Mouse (Mus musculus) CH12.LX (cell line): ENCODE data around the gene App. TPM values are rescaled to one million over a fixed set of nuclear protein-coding genes. Genes with fewer than 3 reads are reported as not detected.

ENCODE experiments used
- DNase-seq: peaks from one replicate; pipeline ENCODE4 v3.0.0-alpha.2; 2013; ENCODE audit errors: extremely low read depth
- H3K27ac ChIP-seq: 2 replicates; pipeline ENCODE4 v1.5.1; 2012; ENCODE audit warnings: low read depth, mild to moderate bottlenecking, control low read depth, moderate library complexity; ENCODE audit not compliant: insufficient read depth
- H3K27me3 ChIP-seq: replicated peaks from 2 replicates; pipeline ENCODE3; 2012; ENCODE audit warnings: inconsistent platforms
- H3K36me3 ChIP-seq, 2 experiments: replicated peaks in 1 of 2; 2 replicates each; pipeline versions ENCODE3 to v1.6.1; 2012; ENCODE audit warnings: inconsistent platforms in 1 of 2, low read length in 1 of 2, mild to moderate bottlenecking in 1 of 2, mixed read lengths in 1 of 2, moderate library complexity in 1 of 2; ENCODE audit not compliant: control insufficient read depth in 1 of 2, insufficient read depth in 1 of 2
- H3K4me1 ChIP-seq, 2 experiments: 2 replicates each; pipeline ENCODE4 v1.6.1; 2012; ENCODE audit warnings: inconsistent platforms in 1 of 2, moderate library complexity in 1 of 2; ENCODE audit not compliant: insufficient read depth in 2 of 2, control insufficient read depth in 1 of 2
- H3K4me2 ChIP-seq: 2 replicates; pipeline ENCODE4 v1.6.1; 2012; ENCODE audit warnings: low read depth, mild to moderate bottlenecking, control low read depth; ENCODE audit not compliant: poor library complexity, insufficient read depth, severe bottlenecking
- H3K4me3 ChIP-seq, 3 experiments: fragments of 150-350 bp in 1 of 3; sonication (generic) in 1 of 3; replicated peaks in 1 of 3; 2 replicates each; pipeline versions ENCODE3 to v1.5.1; 2011 to 2012; ENCODE audit warnings: low read depth in 2 of 3, low read length in 2 of 3, mild to moderate bottlenecking in 2 of 3, moderate library complexity in 2 of 3, control low read depth in 1 of 3, improper control_type of control experiment in 1 of 3, inconsistent platforms in 1 of 3, mixed read lengths in 1 of 3; ENCODE audit not compliant: poor library complexity in 1 of 3
- H3K79me2 ChIP-seq: replicated peaks from 2 replicates; pipeline ENCODE4 v1.6.1; 2012; ENCODE audit warnings: mild to moderate bottlenecking, moderate library complexity; ENCODE audit not compliant: control insufficient read depth, poor library complexity, insufficient read depth, severe bottlenecking; ENCODE audit errors: extremely low read depth
- H3K9ac ChIP-seq: 2 replicates; pipeline ENCODE4 v1.6.1; 2012; ENCODE audit warnings: low read depth, mild to moderate bottlenecking, control low read depth, moderate library complexity; ENCODE audit not compliant: insufficient read depth
- H3K9me3 ChIP-seq: replicated peaks from 2 replicates; pipeline ENCODE3; 2012; ENCODE audit warnings: low read length, inconsistent platforms, mixed read lengths
- BHLHE40 ChIP-seq: IDR thresholded peaks from 2 replicates; pipeline ENCODE4 v1.6.1; 2011; ENCODE audit warnings: mild to moderate bottlenecking, low read depth, low read length, improper control_type of control experiment
- CHD2 ChIP-seq: IDR thresholded peaks from 2 replicates; pipeline ENCODE4 v1.6.1; 2011; ENCODE audit warnings: low read length, improper control_type of control experiment
- CTCF ChIP-seq, 2 experiments: IDR thresholded peaks in 1 of 2; conservative IDR thresholded peaks in 1 of 2; 2 replicates each; pipeline ENCODE4 v1.5.1; 2011 to 2012; ENCODE audit warnings: low read depth in 2 of 2, low read length in 2 of 2, improper control_type of control experiment in 1 of 2, inconsistent platforms in 1 of 2, mild to moderate bottlenecking in 1 of 2, moderate library complexity in 1 of 2
- EP300 ChIP-seq: IDR thresholded peaks from 2 replicates; pipeline ENCODE4 v1.6.1; 2011; ENCODE audit warnings: low read length, improper control_type of control experiment
- HCFC1 ChIP-seq: IDR thresholded peaks from 2 replicates; pipeline ENCODE4 v1.6.1; 2012; ENCODE audit warnings: low read depth, mild to moderate bottlenecking, inconsistent platforms, low read length, improper control_type of control experiment
- MAFK ChIP-seq: IDR thresholded peaks from 2 replicates; pipeline ENCODE4 v1.6.1; 2011; ENCODE audit warnings: low read length, improper control_type of control experiment; ENCODE audit not compliant: insufficient replicate concordance
- MAZ ChIP-seq: IDR thresholded peaks from 2 replicates; pipeline ENCODE4 v1.6.1; 2012; ENCODE audit warnings: low read depth, mild to moderate bottlenecking, inconsistent platforms, low read length, improper control_type of control experiment, moderate library complexity
- NRF1 ChIP-seq: IDR thresholded peaks from 2 replicates; pipeline ENCODE4 v1.6.1; 2014; ENCODE audit warnings: low read depth, mild to moderate bottlenecking, inconsistent platforms, low read length, improper control_type of control experiment, moderate library complexity
- PAX5 ChIP-seq: IDR thresholded peaks from 2 replicates; pipeline ENCODE4 v1.6.1; 2012; ENCODE audit warnings: low read length, inconsistent platforms, mixed read lengths
- RAD21 ChIP-seq: IDR thresholded peaks from 2 replicates; pipeline ENCODE4 v1.6.1; 2011; ENCODE audit warnings: low read depth, mild to moderate bottlenecking, low read length, improper control_type of control experiment, moderate library complexity
- SMC3 ChIP-seq: IDR thresholded peaks from 2 replicates; pipeline ENCODE4 v1.6.1; 2011; ENCODE audit warnings: low read depth, low read length, improper control_type of control experiment
- TBP ChIP-seq: conservative IDR thresholded peaks from 2 replicates; pipeline ENCODE4 v1.6.1; 2011; ENCODE audit warnings: low read depth, low read length, improper control_type of control experiment
- dilution Hi-C: fragments of 300-500 bp; cut with MboI; formaldehyde crosslinking; loops from 2 replicates; pipeline ENCODE4 v1.14.3; 2020; ENCODE audit warnings: low sequenced_read_pairs; ENCODE audit not compliant: extremely low pct_unique_long_range_greater_than_20kb, extremely low pct_ligation_motif_present
- in situ Hi-C: fragments of 300-500 bp; cut with MboI; formaldehyde crosslinking; loops from 3 replicates; pipeline ENCODE4 v1.14.3; 2019; ENCODE audit warnings: low sequenced_read_pairs, low pct_ligation_motif_present, low pct_unique_long_range_greater_than_20kb, mixed read lengths
- polyA plus RNA-seq: library from polyadenylated mRNA; unstranded; fragments of >175 nt; gene quantifications from 2 replicates; pipeline ENCODE4 v1.2.1, GENCODE M21; 2012; ENCODE audit warnings: low read depth; ENCODE audit not compliant: insufficient read length
- total RNA-seq, 2 experiments: library from RNA; depleted of rRNA; stranded (reverse); fragments of 300-350 nt in 1 of 2; fragments of >200 nt in 1 of 2; gene quantifications; 2 replicates each; pipeline ENCODE4 v1.2.3; 2012 to 2014

The App gene
- total and polyA plus RNA-seq, 3 experiments: 31.1 to 99.2 (median 84.1) TPM

- Histone ChIP-seq H3K27me3 (no peaks in the 10 kb centered on the region), H3K9me3 (no peaks in the 10 kb centered on the region), H3K4me3 (no peak overlapping the region), H3K9ac (no peak overlapping the region), H3K79me2 (no peaks in the 10 kb centered on the region), H3K4me2 (no peak overlapping the region), H3K4me1 (peaks cover 0 to 8% of the 10 kb centered on the region in 2 experiments; a peak in 2 of 4 replicates), H3K27ac (no peak overlapping the region), H3K36me3 (no peaks in the 10 kb centered on the region)
- DNase-seq: no peak
- dilution Hi-C loops: no loop called here
- in situ Hi-C loops: no loop called here
- TF ChIP-seq EP300: no peak
- TF ChIP-seq TBP: no peak
- TF ChIP-seq PAX5: no peak
- no peak for TF ChIP-seq HCFC1
- no peak for TF ChIP-seq MAZ
- TF ChIP-seq SMC3: no peak
- TF ChIP-seq, all 38 proteins: peak for 0
Observed at GRCm38 (mm10) chr16:84911477-84912165, 261.9 kb downstream of the App start.

- Histone ChIP-seq H3K79me2 (no peaks in the 10 kb centered on the region), H3K4me3 (no peak overlapping the region)
- TF ChIP-seq BHLHE40: no peak
- TF ChIP-seq EP300: no peak
- TF ChIP-seq MAFK: no peak
- TF ChIP-seq NRF1: no peak
- TF ChIP-seq CHD2: no peak
- TF ChIP-seq RAD21: peak; percentile 55
- TF ChIP-seq CTCF (conservative IDR thresholded peaks at IDR 0.05 in 1 of 2, IDR thresholded peaks at IDR 0.05 in 1 of 2; ENCODE audit: low read depth in 2 of 2, low read length in 2 of 2): peak in 1 of 2 experiments; percentile 55; a peak in 2 of 4 replicates
- TF ChIP-seq, all 38 proteins: peak for 2
- no peaks in the 10 kb centered on the region for H3K27me3 ChIP-seq
- in situ Hi-C loops: no loop called here
- dilution Hi-C loops: no loop called here
- H3K36me3 ChIP-seq: no peaks in the 10 kb centered on the region
- no peaks in the 10 kb centered on the region for H3K4me1 ChIP-seq
- H3K9ac ChIP-seq: no peak overlapping the region
- no peak overlapping the region for H3K27ac ChIP-seq
- DNase-seq: peak; percentile 19
- no peaks in the 10 kb centered on the region for H3K9me3 ChIP-seq
- no peak overlapping the region for H3K4me2 ChIP-seq
Observed at GRCm38 (mm10) chr16:84902995-84903394, 270.6 kb downstream of the App start.
